Mouse (Mus musculus) frontal cortex, postnatal 36 days (tissue): Measurements from ENCODE around the gene Muc13.

Experiments
- DNase-seq, 2 experiments: peaks; one replicate each; pipeline ENCODE4 v3.0.0; 2022; ENCODE audit warnings: low spot score in 2 of 2

Gene Muc13

GRCm38 (mm10) chr16:33863208-33863751 is 69.4 kb downstream of the Muc13 start:
- no peak for DNase-seq
